Mouse (Mus musculus) MEL (cell line): ENCODE data around the gene Ranbp10. TPM values are rescaled to one million over a fixed set of nuclear protein-coding genes. Genes with fewer than 3 reads are reported as not detected.

Experiments used
- DNase-seq: peaks from one replicate; pipeline ENCODE4 v3.0.0; 2011; ENCODE audit warnings: low read depth, low spot score
- H3K27ac ChIP-seq: 2 replicates; pipeline ENCODE4 v1.5.1; 2012; ENCODE audit warnings: low read depth, mild to moderate bottlenecking, control low read depth, low read length, moderate library complexity; ENCODE audit not compliant: control insufficient read depth
- H3K27me3 ChIP-seq, 2 experiments: fragments of 150-350 bp in 1 of 2; sonication (generic) in 1 of 2; 2 replicates each; pipeline ENCODE4 v1.6.1; 2012; ENCODE audit warnings: low read length in 2 of 2, mild to moderate bottlenecking in 2 of 2, improper control_type of control experiment in 1 of 2, moderate library complexity in 1 of 2; ENCODE audit not compliant: insufficient read depth in 2 of 2, control insufficient read depth in 1 of 2
- H3K36me3 ChIP-seq, 2 experiments: 2 replicates each; pipeline ENCODE4 v1.6.1; 2012 to 2014; ENCODE audit warnings: low read length in 2 of 2, improper control_type of control experiment in 1 of 2, inconsistent platforms in 1 of 2, mild to moderate bottlenecking in 1 of 2; ENCODE audit not compliant: insufficient read depth in 2 of 2, control insufficient read depth in 1 of 2
- H3K4me1 ChIP-seq, 2 experiments: fragments of 150-350 bp in 1 of 2; sonication (generic) in 1 of 2; 2 replicates each; pipeline ENCODE4 v1.6.1; 2012; ENCODE audit warnings: low read length in 2 of 2, improper control_type of control experiment in 1 of 2, mild to moderate bottlenecking in 1 of 2; ENCODE audit not compliant: insufficient read depth in 2 of 2, control insufficient read depth in 1 of 2
- H3K4me3 ChIP-seq, 2 experiments: fragments of 150-350 bp in 1 of 2; sonication (generic) in 1 of 2; 2 replicates each; pipeline ENCODE4 v1.5.1; 2012; ENCODE audit warnings: low read depth in 2 of 2, low read length in 2 of 2, mild to moderate bottlenecking in 2 of 2, moderate library complexity in 2 of 2, control low read depth in 1 of 2, improper control_type of control experiment in 1 of 2; ENCODE audit not compliant: control insufficient read depth in 1 of 2, insufficient read depth in 1 of 2
- H3K79me2 ChIP-seq: 2 replicates; pipeline ENCODE4 v1.6.1; 2012; ENCODE audit warnings: mild to moderate bottlenecking, low read length, moderate library complexity; ENCODE audit not compliant: control insufficient read depth, poor library complexity, insufficient read depth
- H3K9ac ChIP-seq: 2 replicates; pipeline ENCODE4 v1.6.1; 2012; ENCODE audit warnings: low read depth, mild to moderate bottlenecking, control low read depth, low read length, moderate library complexity; ENCODE audit not compliant: control insufficient read depth, poor library complexity, severe bottlenecking
- H3K9me3 ChIP-seq: fragments of 150-350 bp; sonication (generic); replicated peaks from 2 replicates; pipeline ENCODE4 v1.6.1; 2012; ENCODE audit warnings: mild to moderate bottlenecking, low read length, improper control_type of control experiment, moderate library complexity; ENCODE audit not compliant: insufficient read depth
- CHD1 ChIP-seq: IDR thresholded peaks from 2 replicates; pipeline ENCODE4 v1.6.1; 2012; ENCODE audit warnings: low read depth, mild to moderate bottlenecking, inconsistent platforms, low read length, improper control_type of control experiment
- CTCF ChIP-seq, 3 experiments: IDR thresholded peaks in 2 of 3; conservative IDR thresholded peaks in 1 of 3; 2 replicates each; pipeline ENCODE4 v1.5.1; 2011 to 2012; ENCODE audit warnings: low read length in 3 of 3, low read depth in 2 of 3, mild to moderate bottlenecking in 2 of 3, improper control_type of control experiment in 1 of 3, inconsistent platforms in 1 of 3, mixed read lengths in 1 of 3, moderate library complexity in 1 of 3; ENCODE audit not compliant: control insufficient read depth in 1 of 3, insufficient read depth in 1 of 3, poor library complexity in 1 of 3, severe bottlenecking in 1 of 3
- EP300 ChIP-seq, 2 experiments: IDR thresholded peaks; 2 replicates each; pipeline ENCODE4 v1.6.1; 2011; ENCODE audit warnings: improper control_type of control experiment in 2 of 2, low read length in 2 of 2, low read depth in 1 of 2, mild to moderate bottlenecking in 1 of 2
- GATA1 ChIP-seq: IDR thresholded peaks from 2 replicates; pipeline ENCODE4 v1.6.1; 2011; ENCODE audit warnings: low read depth, low read length, improper control_type of control experiment
- JUND ChIP-seq: IDR thresholded peaks from 2 replicates; pipeline ENCODE4 v1.6.1; 2011; ENCODE audit warnings: low read depth, mild to moderate bottlenecking, improper control_type of control experiment, low read length
- MAX ChIP-seq: IDR thresholded peaks from 2 replicates; pipeline ENCODE4 v1.6.1; 2011; ENCODE audit warnings: low read length, improper control_type of control experiment
- MAZ ChIP-seq: IDR thresholded peaks from 2 replicates; pipeline ENCODE4 v1.6.1; 2012; ENCODE audit warnings: low read depth, mild to moderate bottlenecking, inconsistent platforms, low read length, improper control_type of control experiment
- MXI1 ChIP-seq: IDR thresholded peaks from 2 replicates; pipeline ENCODE4 v1.6.1; 2011; ENCODE audit warnings: mild to moderate bottlenecking, low read depth, low read length, improper control_type of control experiment
- MYC ChIP-seq: IDR thresholded peaks from 2 replicates; pipeline ENCODE4 v1.6.1; 2011; ENCODE audit warnings: low read depth, mild to moderate bottlenecking, low read length, improper control_type of control experiment, moderate library complexity
- NELFE ChIP-seq: IDR thresholded peaks from 2 replicates; pipeline ENCODE4 v1.6.1; 2011; ENCODE audit warnings: low read depth, low read length, improper control_type of control experiment
- NRF1 ChIP-seq: IDR thresholded peaks from 2 replicates; pipeline ENCODE4 v1.6.1; 2014; ENCODE audit warnings: low read depth, mild to moderate bottlenecking, inconsistent platforms, low read length, improper control_type of control experiment, moderate library complexity; ENCODE audit not compliant: poor library complexity, insufficient read depth, severe bottlenecking
- POLR2AphosphoS2 ChIP-seq: IDR thresholded peaks from 2 replicates; pipeline ENCODE4 v1.6.1; 2011; ENCODE audit warnings: low read length, improper control_type of control experiment
- POLR2AphosphoS5 ChIP-seq: IDR thresholded peaks from 2 replicates; pipeline ENCODE4 v1.6.1; 2012; ENCODE audit warnings: low read depth, borderline replicate concordance, mild to moderate bottlenecking, inconsistent platforms, low read length, moderate library complexity, mixed read lengths
- RAD21 ChIP-seq: IDR thresholded peaks from 2 replicates; pipeline ENCODE4 v1.6.1; 2011; ENCODE audit warnings: mild to moderate bottlenecking, low read depth, low read length, improper control_type of control experiment
- RCOR1 ChIP-seq: IDR thresholded peaks from 2 replicates; pipeline ENCODE4 v1.6.1; 2012; ENCODE audit warnings: low read depth, mild to moderate bottlenecking, inconsistent platforms, low read length, improper control_type of control experiment
- SIN3A ChIP-seq: IDR thresholded peaks from 2 replicates; pipeline ENCODE4 v1.6.1; 2012; ENCODE audit warnings: low read length, improper control_type of control experiment, inconsistent platforms
- TBP ChIP-seq: IDR thresholded peaks from 2 replicates; pipeline ENCODE4 v1.8.0; 2011; ENCODE audit warnings: low read depth, low read length, improper control_type of control experiment
- TCF12 ChIP-seq: IDR thresholded peaks from 2 replicates; pipeline ENCODE4 v1.6.1; 2014; ENCODE audit warnings: low read depth, mild to moderate bottlenecking, inconsistent platforms, low read length, improper control_type of control experiment, moderate library complexity
- UBTF ChIP-seq: IDR thresholded peaks from 2 replicates; pipeline ENCODE4 v1.6.1; 2012; ENCODE audit warnings: low read depth, mild to moderate bottlenecking, inconsistent platforms, low read length, improper control_type of control experiment, moderate library complexity, borderline replicate concordance; ENCODE audit not compliant: insufficient read depth
- USF2 ChIP-seq, 2 experiments: IDR thresholded peaks; 2 replicates each; pipeline ENCODE4 v1.6.1; 2011 to 2012; ENCODE audit warnings: improper control_type of control experiment in 2 of 2, low read length in 2 of 2, borderline replicate concordance in 1 of 2, inconsistent platforms in 1 of 2, low read depth in 1 of 2, mild to moderate bottlenecking in 1 of 2; ENCODE audit not compliant: insufficient read depth in 1 of 2
- ZMIZ1 ChIP-seq: IDR thresholded peaks from 2 replicates; pipeline ENCODE4 v1.6.1; 2012; ENCODE audit warnings: low read depth, mild to moderate bottlenecking, inconsistent platforms, low read length, improper control_type of control experiment, moderate library complexity
- ZNF384 ChIP-seq: IDR thresholded peaks from 2 replicates; pipeline ENCODE4 v1.6.1; 2012; ENCODE audit warnings: low read depth, mild to moderate bottlenecking, inconsistent platforms, low read length, improper control_type of control experiment
- polyA plus RNA-seq, 2 experiments: library from polyadenylated mRNA; stranded (reverse) in 1 of 2; unstranded in 1 of 2; fragments of >175 nt in 1 of 2; fragments of >200 nt in 1 of 2; gene quantifications; 2 replicates each; pipeline versions ENCODE4 v1.2.1 to v1.2.4; 2012; ENCODE audit warnings: low replicate concordance in 2 of 2, low read depth in 1 of 2; ENCODE audit not compliant: insufficient read length in 2 of 2, insufficient read depth in 1 of 2, missing spikeins in 1 of 2
- total RNA-seq: library from RNA; depleted of rRNA; stranded (reverse); fragments of 300-350 nt; gene quantifications from 2 replicates; pipeline ENCODE4 v1.2.3, GENCODE M21; 2012

Ranbp10 gene
- total and polyA plus RNA-seq, 3 experiments = 7.4 to 22.1 TPM; not detected in 1

- Histone ChIP-seq H3K27ac (no peak overlapping the region; the same call in 1 of the 2 replicates), H3K27me3 (no peaks in the 10 kb centered on the region), H3K4me3 (no peak overlapping the region), H3K36me3 (peaks cover 0 to 38% of the 10 kb centered on the region in 2 experiments; a peak in 2 of 4 replicates), H3K4me1 (peaks cover 24 to 38% of the 10 kb centered on the region in 2 experiments), H3K79me2 (no peaks in the 10 kb centered on the region), H3K9me3 (no peaks in the 10 kb centered on the region), H3K9ac (no peak overlapping the region)
- no peak for TF ChIP-seq MYC
- TF ChIP-seq CHD1 = no peak
- TF ChIP-seq NELFE = no peak
- no peak for TF ChIP-seq TCF12
- TF ChIP-seq ZMIZ1 = no peak
- DNase-seq = no peak
Observed at GRCm38 (mm10) chr8:105798408-105798807, 28.7 kb downstream of the Ranbp10 start.

- Histone ChIP-seq H3K36me3 (peaks cover 0 to 24% of the 10 kb centered on the region in 2 experiments; a peak in 3 of 4 replicates), H3K27me3 (no peaks in the 10 kb centered on the region), H3K79me2 (no peaks in the 10 kb centered on the region), H3K9me3 (no peaks in the 10 kb centered on the region), H3K4me3 (no peak overlapping the region), H3K27ac (no peak overlapping the region)
- DNase-seq = no peak
- TF ChIP-seq TBP = no peak
- no peak for TF ChIP-seq CHD1
- TF ChIP-seq ZNF384 = no peak
- no peak for TF ChIP-seq MAX
- TF ChIP-seq CTCF (IDR thresholded peaks at IDR 0.05 in 2 of 3, conservative IDR thresholded peaks at IDR 0.05 in 1 of 3; ENCODE audit: control insufficient read depth in 1 of 3, insufficient read depth in 1 of 3, low read depth in 2 of 3, low read length in 3 of 3, poor library complexity in 1 of 3, severe bottlenecking in 1 of 3) = no peak
- no peak for TF ChIP-seq USF2 (IDR thresholded peaks at IDR 0.05; ENCODE audit: borderline replicate concordance in 1 of 2, insufficient read depth in 1 of 2, low read depth in 1 of 2, low read length in 2 of 2)
- TF ChIP-seq MXI1 = no peak
- TF ChIP-seq MAZ = no peak
- TF ChIP-seq POLR2AphosphoS2 = no peak
- no peak for TF ChIP-seq UBTF
- no peak for TF ChIP-seq GATA1
- no peak for TF ChIP-seq POLR2AphosphoS5
- TF ChIP-seq EP300 (IDR thresholded peaks at IDR 0.05; ENCODE audit: low read depth in 1 of 2, low read length in 2 of 2) = no peak
- no peak for TF ChIP-seq RAD21
- TF ChIP-seq JUND = no peak
- TF ChIP-seq RCOR1 = no peak
- no peak for TF ChIP-seq SIN3A
- TF ChIP-seq TCF12 = no peak
- no peak for TF ChIP-seq NRF1
- TF ChIP-seq, all 39 proteins: peak for 0
- Histone ChIP-seq H3K4me1 (peaks cover 13 to 26% of the 10 kb centered on the region in 2 experiments), H3K9ac (no peak overlapping the region)
Observed at GRCm38 (mm10) chr8:105795785-105796184, 31.4 kb downstream of the Ranbp10 start.
